ENCODE assay signal across 9 mouse cellular contexts in the genomic region with DNA sequence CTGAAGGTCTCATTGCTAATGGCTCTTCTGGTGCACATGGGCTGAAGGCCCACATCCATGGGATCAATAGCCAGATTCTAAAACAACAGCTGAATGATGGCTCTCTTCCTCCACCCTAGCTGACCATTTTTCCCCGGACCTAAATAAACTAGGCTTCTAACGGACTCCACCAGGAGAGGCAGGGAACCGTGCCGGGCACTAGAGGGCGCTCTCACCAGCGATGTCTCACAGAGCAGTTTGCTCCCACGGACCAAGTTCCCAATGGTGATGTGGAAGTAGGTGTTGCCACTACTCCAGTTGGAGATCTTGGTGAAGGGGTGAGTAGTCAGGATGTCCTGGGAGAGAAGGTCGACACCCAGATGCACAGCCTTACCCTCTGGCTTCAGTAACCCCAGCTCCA.
DNase-seq lines count a peak whose midpoint lies in the region; ATAC-seq and TF ChIP-seq lines count a peak whose summit lies in the region.
"Had no signal": no experiment of that assay in that cellular context is flagged by ENCODE, and none has a peak within 500 bp of the region (broad histone marks: within the 10 kb centered on the region; RNA-seq: fewer than 3 reads in every experiment).

No protein-coding gene starts in this region.

- peaks cover 10% of the 10 kb centered on the region for H3K36me3 ChIP-seq in embryonic facial prominence, embryonic 10.5 days (replicated peaks)
- H3K36me3 ChIP-seq in midbrain, postnatal 0 days (ENCODE audit: insufficient read depth, low read length) = peaks cover 28% of the 10 kb centered on the region
- H3K36me3 ChIP-seq: G1E had no signal

- no peaks in the 10 kb centered on the region for H3K27me3 ChIP-seq in embryonic facial prominence, embryonic 10.5 days (replicated peaks; ENCODE audit: low read depth, poor library complexity, severe bottlenecking)
- no peaks in the 10 kb centered on the region for H3K27me3 ChIP-seq in midbrain, postnatal 0 days (ENCODE audit: insufficient read depth, low read length)

- no peak overlapping the region for H3K9ac ChIP-seq in midbrain, postnatal 0 days (replicated peaks; ENCODE audit: low read length, poor library complexity, severe bottlenecking)

- no peak overlapping the region for H3K27ac ChIP-seq in gastrocnemius, adult 2 months
- no peak overlapping the region for H3K27ac ChIP-seq in embryonic facial prominence, embryonic 10.5 days (replicated peaks)
- H3K27ac ChIP-seq in midbrain, postnatal 0 days (ENCODE audit: low read depth, low read length) = no peak overlapping the region

- no peak overlapping the region for H3K4me2 ChIP-seq in midbrain, postnatal 0 days (ENCODE audit: low read depth, low read length, poor library complexity, severe bottlenecking)

- WGBS in embryonic facial prominence, embryonic 10.5 days = 18% methylated on average over 8 of the region's 8 CpGs
- WGBS in midbrain, postnatal 0 days = 15% methylated on average over 8 of the region's 8 CpGs

- DNase-seq in gastrocnemius, adult 2 months = peak; percentile 65
- DNase-seq in gastrocnemius, adult 8-10 months (ENCODE audit: low spot score in 2 of 2) = no peak
- peak; percentile 40 to 73 for DNase-seq in spleen, postnatal 10 days (ENCODE audit: low spot score in 2 of 2)
- no peak for DNase-seq in spleen, adult 12 weeks (ENCODE audit: low spot score)
- peak; percentile 69 for DNase-seq in embryonic facial prominence, embryonic 10.5 days (ENCODE audit: low spot score)
- peak; percentile 41 to 66 for DNase-seq in layer of hippocampus, postnatal 10 days (ENCODE audit: low spot score in 2 of 2)
- DNase-seq in midbrain, postnatal 0 days (ENCODE audit: low spot score) = peak; percentile 21

- H3K4me3 ChIP-seq in gastrocnemius, adult 2 months = no peak overlapping the region
- no peak overlapping the region for H3K4me3 ChIP-seq in embryonic facial prominence, embryonic 10.5 days
- no peak overlapping the region for H3K4me3 ChIP-seq in midbrain, postnatal 0 days (ENCODE audit: low read depth, low read length)

- peak; percentile 78 for TF ChIP-seq CTCF in gastrocnemius, adult 2 months (IDR thresholded peaks at IDR 0.05)
- peak; percentile 64 for TF ChIP-seq CTCF in midbrain, postnatal 0 days (IDR thresholded peaks at IDR 0.05)

- H3K9me3 ChIP-seq in embryonic facial prominence, embryonic 10.5 days = no peaks in the 10 kb centered on the region
- H3K9me3 ChIP-seq in midbrain, postnatal 0 days (ENCODE audit: low read length) = no peaks in the 10 kb centered on the region
- H3K9me3 ChIP-seq: G1E had no signal

- no peaks in the 10 kb centered on the region for H3K4me1 ChIP-seq in embryonic facial prominence, embryonic 10.5 days
- no peaks in the 10 kb centered on the region for H3K4me1 ChIP-seq in midbrain, postnatal 0 days (ENCODE audit: insufficient read depth, low read length)

- intact Hi-C loops in gastrocnemius, adult 2 months (cut with DNase I) = no loop called here

- no peak for ATAC-seq in midbrain, postnatal 0 days (ENCODE audit: low FRiP score)
- ATAC-seq in erythroblast, adult 5-6 weeks (replicated peaks; ENCODE audit: low FRiP score, poor library complexity, severe bottlenecking) = no peak

Comparison
In these comparisons a context has a peak if more than half of its experiments do, and no peak if none do; other contexts are left out.
1. DNase-seq: peak in gastrocnemius, adult 2 months (single experiment), spleen, postnatal 10 days (2 of 2), embryonic facial prominence, embryonic 10.5 days (single experiment), layer of hippocampus, postnatal 10 days (2 of 2) and midbrain, postnatal 0 days (single experiment); none in gastrocnemius, adult 8-10 months (0 of 2) and spleen, adult 12 weeks (single experiment).